Mouse (Mus musculus) megakaryocyte, embryonic 14.5 days (primary cell): ENCODE measurements around the gene Tmprss11g.

Source experiments
- FLI1 ChIP-seq: IDR thresholded peaks from 2 replicates; pipeline ENCODE4 v1.6.1; 2012; ENCODE audit warnings: low read length, inconsistent platforms, mixed read lengths
- GATA1 ChIP-seq: IDR thresholded peaks from 3 replicates; pipeline ENCODE4 v1.6.1; 2012; ENCODE audit warnings: mixed read lengths, low read length, inconsistent platforms, borderline replicate concordance

- no peak for TF ChIP-seq GATA1
- no peak for TF ChIP-seq FLI1
These were observed 22.2 kb upstream of the Tmprss11g start for GRCm38 (mm10) chr5:86540601-86541000.
